Mouse (Mus musculus) hindbrain, embryonic 11.5 days (tissue): ENCODE measurements around the gene Ttn. TPM values are rescaled to one million over a fixed set of nuclear protein-coding genes. Genes with fewer than 3 reads are reported as not detected.

Experiments used
- ATAC-seq: fragments of 200-750 bp; cut with Nextera tagmentation; 2 replicates; pipeline ENCODE4 v1.8.0; 2017; ENCODE audit warnings: mild to moderate bottlenecking, moderate TSS enrichment, moderate library complexity; ENCODE audit not compliant: low FRiP score
- DNase-seq: peaks from one replicate; pipeline ENCODE4 v3.0.0-alpha.2; 2015; ENCODE audit warnings: low spot score
- H3K27ac ChIP-seq: fragments of 300-500 bp; sonication (generic); 2 replicates; pipeline ENCODE4 v1.5.1; 2014; ENCODE audit warnings: mild to moderate bottlenecking, low read depth, low read length
- H3K27me3 ChIP-seq: fragments of 300-500 bp; sonication (generic); 2 replicates; pipeline ENCODE4 v1.6.1; 2014; ENCODE audit warnings: mild to moderate bottlenecking, low read length, moderate library complexity, mixed read lengths; ENCODE audit not compliant: control insufficient read depth, insufficient read depth
- H3K36me3 ChIP-seq: fragments of 300-500 bp; sonication (generic); 2 replicates; pipeline ENCODE4 v1.6.1; 2014; ENCODE audit warnings: mild to moderate bottlenecking, low read length, moderate library complexity, mixed read lengths; ENCODE audit not compliant: control insufficient read depth, insufficient read depth
- H3K4me1 ChIP-seq: fragments of 300-500 bp; sonication (generic); replicated peaks from 2 replicates; pipeline ENCODE4 v1.6.1; 2014; ENCODE audit warnings: low read length, mixed read lengths; ENCODE audit not compliant: control insufficient read depth, insufficient read depth
- H3K4me2 ChIP-seq: fragments of 300-500 bp; sonication (generic); replicated peaks from 2 replicates; pipeline ENCODE4 v1.6.1; 2014; ENCODE audit warnings: mild to moderate bottlenecking, low read depth, low read length
- H3K4me3 ChIP-seq: fragments of 300-500 bp; sonication (generic); 2 replicates; pipeline ENCODE4 v1.5.1; 2014; ENCODE audit warnings: low read depth, low read length
- H3K9ac ChIP-seq: fragments of 300-500 bp; sonication (generic); 2 replicates; pipeline ENCODE4 v1.6.1; 2014; ENCODE audit warnings: low read depth, low read length
- H3K9me3 ChIP-seq: fragments of 300-500 bp; sonication (generic); 2 replicates; pipeline ENCODE4 v1.6.1; 2016; ENCODE audit warnings: low read length; ENCODE audit not compliant: control insufficient read depth
- WGBS: fragments of 180-500 bp; shearing (Covaris S2); extraction: QIAGEN DNeasy Blood & Tissue Kit; methylation state at CpG from one replicate; pipeline ENCODE4 v1.1.7; 2014; 5-methylcytosine and 5-hydroxymethylcytosine counted together
- polyA plus RNA-seq: library from polyadenylated mRNA; unstranded; fragments of >200 nt; fragmentation: Nextera tagmentation; extraction: Ambion mirVana; gene quantifications from 2 replicates; pipeline ENCODE4 v1.2.1, GENCODE M21; 2014

The Ttn gene
- polyA plus RNA-seq, 1 experiment from 2014 or later: 3.1 TPM

DNA sequence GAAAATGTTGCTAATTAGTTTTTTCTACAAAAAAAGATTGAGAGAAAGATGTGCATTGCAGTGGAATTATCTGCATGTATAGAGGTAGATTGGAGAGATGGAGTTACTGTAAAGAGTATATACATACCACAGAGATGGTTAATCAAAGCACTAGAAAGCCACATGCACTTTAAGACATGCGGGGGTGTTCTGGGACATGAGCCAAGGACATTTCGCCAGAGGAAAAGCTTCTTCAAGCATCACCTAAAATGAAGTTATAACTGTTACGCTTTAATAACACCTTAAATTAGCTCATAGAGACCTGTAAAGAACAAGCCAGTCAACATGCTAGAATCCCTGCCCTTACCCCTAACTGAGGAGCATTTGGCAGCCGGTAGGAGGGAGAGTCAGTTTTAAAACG lies 315.1 kb downstream of the Ttn start:
- WGBS: 87% methylated on average over 5 of the region's 5 CpGs
- Histone ChIP-seq H3K9me3 (no peaks in the 10 kb centered on the region), H3K4me1 (0 out of 2 replicates have a peak, but pooled peaks cover 1% of the 10 kb centered on the region), H3K9ac (no peak overlapping the region), H3K4me2 (no peak overlapping the region), H3K27ac (no peak overlapping the region), H3K36me3 (no peaks in the 10 kb centered on the region), H3K4me3 (no peak overlapping the region), H3K27me3 (no peaks in the 10 kb centered on the region)
- no peak for ATAC-seq
- no peak for DNase-seq

DNA sequence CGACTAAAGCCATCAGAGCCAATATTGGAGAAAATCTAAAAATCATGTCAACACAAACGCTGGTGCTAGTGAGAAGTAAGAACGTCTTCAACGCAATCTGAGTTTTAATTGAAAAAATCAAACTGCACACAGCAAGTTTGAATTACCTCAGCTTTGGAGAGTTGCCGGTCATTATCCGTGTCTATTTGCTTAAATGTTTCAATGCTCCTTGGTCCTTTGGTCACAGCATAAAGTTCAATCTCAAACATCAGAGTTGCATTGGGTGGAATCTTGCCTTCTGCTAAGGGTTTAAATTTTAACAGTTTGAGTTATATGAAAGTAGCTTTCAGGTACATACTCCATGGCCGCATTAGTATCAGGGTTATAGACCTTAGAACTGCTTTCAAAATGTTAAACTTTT lies 316.8 kb downstream of the Ttn start:
- Histone ChIP-seq H3K27me3 (no peaks in the 10 kb centered on the region), H3K4me2 (no peak overlapping the region), H3K9me3 (no peaks in the 10 kb centered on the region), H3K9ac (no peak overlapping the region), H3K4me3 (no peak overlapping the region), H3K36me3 (no peaks in the 10 kb centered on the region), H3K4me1 (no peaks in the 10 kb centered on the region), H3K27ac (no peak overlapping the region)
- WGBS: 94% methylated on average over 7 of the region's 7 CpGs
- no peak for ATAC-seq
- DNase-seq: no peak

DNA sequence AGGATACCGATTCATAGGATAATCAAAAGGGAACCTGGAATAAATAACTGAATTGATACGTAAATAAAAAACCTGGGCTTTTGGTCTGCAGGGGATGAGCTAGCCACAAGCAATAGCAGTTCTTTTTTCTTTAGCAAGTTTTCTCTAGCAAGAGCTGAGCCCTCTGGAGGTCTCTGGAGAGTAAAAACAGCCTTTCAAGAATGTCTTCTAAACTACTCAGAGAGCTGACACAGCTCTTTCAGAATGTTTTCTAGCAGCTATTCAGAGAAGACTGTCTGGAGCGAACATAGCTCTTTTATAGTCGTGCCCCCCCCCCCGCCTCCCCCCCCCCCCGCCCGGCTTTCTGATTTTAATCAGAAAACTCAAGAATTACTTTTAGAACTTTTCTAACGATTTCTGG lies 322.9 kb downstream of the Ttn start:
- H3K27me3 ChIP-seq: no peaks in the 10 kb centered on the region
- H3K4me1 ChIP-seq: no peaks in the 10 kb centered on the region
- H3K36me3 ChIP-seq: no peaks in the 10 kb centered on the region
- DNase-seq (no peak), ATAC-seq (no peak)
- H3K9me3 ChIP-seq: no peaks in the 10 kb centered on the region
- H3K27ac ChIP-seq: no peak overlapping the region
- no peak overlapping the region for H3K9ac ChIP-seq
- H3K4me3 ChIP-seq: no peak overlapping the region
- WGBS: 56% methylated on average over 7 of the region's 8 CpGs
- no peak overlapping the region for H3K4me2 ChIP-seq

DNA sequence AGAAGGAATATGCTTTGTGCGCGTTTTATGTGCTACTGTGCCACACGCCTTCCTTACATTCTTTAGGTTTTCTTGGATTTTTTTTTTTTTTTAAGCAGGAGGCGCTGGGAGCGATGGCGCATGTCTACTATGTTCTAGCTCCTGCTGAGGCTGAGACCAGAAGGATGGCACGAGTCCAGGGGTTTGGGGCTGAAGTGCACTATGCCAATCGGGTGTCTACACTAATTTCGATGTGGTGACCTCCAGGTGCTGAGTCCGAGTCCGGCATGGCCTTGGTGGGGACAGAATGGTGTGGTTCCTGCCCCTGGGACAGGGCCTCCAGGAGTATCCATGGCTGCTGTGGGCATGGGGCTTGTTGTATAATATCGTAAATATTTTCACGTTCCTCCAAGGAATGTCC lies 323.8 kb downstream of the Ttn start:
- H3K27ac ChIP-seq: no peak overlapping the region
- H3K27me3 ChIP-seq: no peaks in the 10 kb centered on the region
- 82% methylated on average over 13 of the region's 13 CpGs for WGBS
- no peaks in the 10 kb centered on the region for H3K4me1 ChIP-seq
- H3K9me3 ChIP-seq: no peaks in the 10 kb centered on the region
- no peak overlapping the region for H3K9ac ChIP-seq
- no peak for ATAC-seq
- H3K4me3 ChIP-seq: no peak overlapping the region
- no peak overlapping the region for H3K4me2 ChIP-seq
- no peaks in the 10 kb centered on the region for H3K36me3 ChIP-seq
- no peak for DNase-seq

DNA sequence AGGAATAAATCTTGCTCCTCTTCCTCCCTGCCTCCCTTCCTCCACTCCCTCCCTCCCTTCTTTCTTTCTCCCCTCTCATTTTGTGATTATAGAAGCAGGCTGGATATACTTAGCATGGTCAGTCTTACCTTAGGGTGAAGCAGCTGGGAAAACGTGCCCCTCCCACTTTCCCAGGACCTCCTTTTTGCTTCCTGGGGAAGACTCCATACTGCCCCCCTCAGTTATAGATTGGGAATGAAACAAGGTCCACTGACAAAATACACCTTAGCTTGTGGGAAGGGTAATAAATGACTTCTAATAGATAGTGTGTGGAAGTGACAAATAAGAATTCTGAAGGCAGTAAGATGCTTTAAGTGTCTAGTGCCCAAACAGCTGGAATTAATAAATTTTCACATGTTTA lies 326.4 kb downstream of the Ttn start:
- H3K27ac ChIP-seq: no peak overlapping the region
- H3K4me2 ChIP-seq: no peak overlapping the region
- no peak overlapping the region for H3K4me3 ChIP-seq
- no peak for ATAC-seq
- H3K9me3 ChIP-seq: no peaks in the 10 kb centered on the region
- DNase-seq: peak; percentile 24
- WGBS: 0% methylated on average over 1 of the region's 1 CpGs
- no peaks in the 10 kb centered on the region for H3K27me3 ChIP-seq
- H3K9ac ChIP-seq: no peak overlapping the region
- no peaks in the 10 kb centered on the region for H3K36me3 ChIP-seq
- H3K4me1 ChIP-seq: no peaks in the 10 kb centered on the region

DNA sequence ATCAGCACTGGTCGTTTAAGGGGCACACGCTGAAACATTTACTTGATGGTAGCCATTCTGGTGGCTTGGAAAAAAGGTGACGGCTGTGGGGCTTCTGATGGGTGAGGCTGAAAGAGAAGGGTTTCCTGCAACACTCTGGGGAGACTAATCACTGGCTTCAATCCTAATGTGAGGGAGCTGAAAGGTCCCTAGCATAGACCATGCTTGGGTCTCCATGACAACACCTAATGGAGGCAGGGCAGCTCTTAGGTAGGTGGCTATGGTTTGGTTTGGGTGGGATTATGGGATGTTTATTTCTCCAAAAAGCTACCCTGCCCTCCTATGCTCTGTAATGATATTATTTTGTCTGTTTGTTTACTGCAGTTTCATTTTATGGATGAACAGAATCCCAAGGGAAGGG lies 326.9 kb downstream of the Ttn start:
- Histone ChIP-seq H3K36me3 (no peaks in the 10 kb centered on the region), H3K9me3 (no peaks in the 10 kb centered on the region), H3K9ac (no peak overlapping the region), H3K4me3 (no peak overlapping the region), H3K27me3 (no peaks in the 10 kb centered on the region), H3K4me1 (no peaks in the 10 kb centered on the region), H3K27ac (no peak overlapping the region), H3K4me2 (no peak overlapping the region)
- DNase-seq (no peak), ATAC-seq (no peak)
- 74% methylated on average over 3 of the region's 3 CpGs for WGBS

DNA sequence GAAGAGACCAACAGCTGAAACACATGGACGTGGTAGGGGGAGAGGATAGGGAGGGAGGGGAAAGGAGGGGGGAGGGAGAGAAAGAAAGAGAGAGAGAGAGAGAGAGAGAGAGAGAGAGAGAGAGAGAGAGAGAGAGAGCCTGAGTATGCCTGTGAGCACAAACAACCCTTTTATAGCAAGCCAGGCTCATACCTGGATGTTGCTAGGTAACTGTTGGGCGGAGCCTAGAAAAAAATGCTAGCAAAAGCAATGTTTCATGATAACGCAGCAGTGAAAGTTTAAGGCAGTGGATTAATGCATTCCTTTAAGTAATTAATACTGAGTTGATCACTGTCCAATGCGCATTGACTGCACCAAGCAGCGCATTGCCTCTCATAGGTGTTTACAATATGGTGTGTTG lies 327.7 kb downstream of the Ttn start:
- 83% methylated on average over 5 of the region's 5 CpGs for WGBS

More for the DNA sequence above, 327.7 kb downstream of the Ttn start:
- Histone ChIP-seq H3K4me1 (no peaks in the 10 kb centered on the region), H3K36me3 (no peaks in the 10 kb centered on the region), H3K9me3 (no peaks in the 10 kb centered on the region), H3K27ac (no peak overlapping the region), H3K4me3 (no peak overlapping the region), H3K4me2 (no peak overlapping the region), H3K9ac (no peak overlapping the region), H3K27me3 (no peaks in the 10 kb centered on the region)
- DNase-seq (no peak), ATAC-seq (no peak)

Other genes with a start within 250 kb of the Ttn start
- gene Ccdc141, start 188.1 kb upstream of the Ttn start, polyA plus RNA-seq: 4.8 and 5.5 TPM in 2 replicates